Mouse (Mus musculus) liver, embryonic 11.5 days (tissue): ENCODE results near the gene Olfr802. TPM values are rescaled to one million over a fixed set of nuclear protein-coding genes. Genes with fewer than 3 reads are reported as not detected.

ENCODE experiments used
- ATAC-seq: fragments of 200-750 bp; cut with Nextera tagmentation; replicated peaks from 2 replicates; pipeline ENCODE4 v1.8.0; 2017; ENCODE audit warnings: moderate number of reproducible peaks, mild to moderate bottlenecking, moderate TSS enrichment, moderate library complexity; ENCODE audit not compliant: low FRiP score
- DNase-seq: peaks from one replicate; pipeline ENCODE4 v3.0.0-alpha.2; 2017; ENCODE audit warnings: low spot score
- H3K27ac ChIP-seq: fragments of 300-500 bp; sonication (generic); 2 replicates; pipeline ENCODE4 v1.5.1; 2014; ENCODE audit warnings: mild to moderate bottlenecking, low read depth, low read length, control low read depth
- H3K27me3 ChIP-seq: fragments of 300-500 bp; sonication (generic); replicated peaks from 2 replicates; pipeline ENCODE4 v1.6.1; 2014; ENCODE audit warnings: low read length, mixed read lengths; ENCODE audit not compliant: control insufficient read depth, insufficient read depth
- H3K36me3 ChIP-seq: fragments of 300-500 bp; sonication (generic); 2 replicates; pipeline ENCODE4 v1.6.1; 2014; ENCODE audit warnings: mild to moderate bottlenecking, low read length, moderate library complexity, mixed read lengths; ENCODE audit not compliant: control insufficient read depth, insufficient read depth
- H3K4me1 ChIP-seq: fragments of 300-500 bp; sonication (generic); replicated peaks from 2 replicates; pipeline ENCODE4 v1.6.1; 2014; ENCODE audit warnings: low read length, mixed read lengths; ENCODE audit not compliant: control insufficient read depth, insufficient read depth
- H3K4me2 ChIP-seq: fragments of 300-500 bp; sonication (generic); 2 replicates; pipeline ENCODE4 v1.6.1; 2014; ENCODE audit warnings: mild to moderate bottlenecking, control low read depth, moderate library complexity
- H3K4me3 ChIP-seq: fragments of 300-500 bp; sonication (generic); 2 replicates; pipeline ENCODE4 v1.5.1; 2014; ENCODE audit warnings: low read depth, low read length, control low read depth
- H3K9ac ChIP-seq: fragments of 300-500 bp; sonication (generic); 2 replicates; pipeline ENCODE4 v1.6.1; 2014; ENCODE audit warnings: low read depth, low read length, control low read depth
- H3K9me3 ChIP-seq: fragments of 300-500 bp; sonication (generic); 2 replicates; pipeline ENCODE4 v1.6.1; 2016; ENCODE audit warnings: low read length, inconsistent platforms, mixed read lengths; ENCODE audit not compliant: control insufficient read depth
- WGBS: fragments of 180-500 bp; shearing (Covaris S2); extraction: QIAGEN DNeasy Blood & Tissue Kit; methylation state at CpG from one replicate; pipeline ENCODE4 v1.1.7; 2014; 5-methylcytosine and 5-hydroxymethylcytosine counted together
- polyA plus RNA-seq: library from polyadenylated mRNA; unstranded; fragments of >200 nt; fragmentation: Nextera tagmentation; extraction: Ambion mirVana; gene quantifications from 2 replicates; pipeline ENCODE4 v1.2.1, GENCODE M21; 2014

Gene Olfr802
- not detected in 2 replicates for polyA plus RNA-seq

- DNase-seq, result no peak
- Histone ChIP-seq H3K36me3 (no peaks in the 10 kb centered on the region), H3K9me3 (no peaks in the 10 kb centered on the region), H3K4me3 (no peak within 1 kb of the TSS), H3K27me3 (no peaks in the 10 kb centered on the region), H3K9ac (no peak within 1 kb of the TSS), H3K4me2 (no peak within 1 kb of the TSS), H3K4me1 (no peaks in the 10 kb centered on the region), H3K27ac (no peak within 1 kb of the TSS)
- WGBS, result 49% methylated on average over 1 of the region's 1 CpGs
- ATAC-seq, result no peak
Measured at GRCm38 (mm10) chr10:129688069-129688468, at the start of gene Olfr802. TSS of gene Olfr802 (minus strand) at chr10:129688169.

DNA sequence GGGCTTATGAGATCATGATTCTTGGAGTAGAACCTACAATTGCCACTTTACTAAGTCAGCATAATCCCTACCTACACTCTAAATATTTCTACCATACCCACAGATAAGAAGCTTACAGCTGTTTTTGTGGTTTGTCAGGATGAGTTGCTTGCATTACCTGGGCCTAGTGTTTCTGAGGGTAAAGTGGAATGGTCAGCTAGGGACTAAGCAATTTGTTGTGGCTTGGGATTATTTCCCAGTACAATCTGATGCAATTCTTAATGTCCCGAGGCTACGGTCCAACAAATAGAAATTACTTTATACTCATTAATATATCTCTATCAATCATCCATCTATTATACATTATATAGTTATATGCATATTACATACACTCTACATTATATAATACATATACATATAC, 41.3 kb upstream of the Olfr802 start, which contains the start of gene Olfr805:
TSS of gene Olfr805 (minus strand) at position 101 of the 400 bp plus-strand sequence.
- Histone ChIP-seq H3K4me3 (no peak within 1 kb of the TSS), H3K27me3 (no peaks in the 10 kb centered on the region), H3K36me3 (no peaks in the 10 kb centered on the region), H3K4me1 (no peaks in the 10 kb centered on the region), H3K9ac (no peak within 1 kb of the TSS), H3K4me2 (no peak within 1 kb of the TSS), H3K27ac (no peak within 1 kb of the TSS), H3K9me3 (no peaks in the 10 kb centered on the region)
- DNase-seq, result no peak
- ATAC-seq, result no peak
- 92% methylated on average over 2 of the region's 2 CpGs for WGBS

DNA sequence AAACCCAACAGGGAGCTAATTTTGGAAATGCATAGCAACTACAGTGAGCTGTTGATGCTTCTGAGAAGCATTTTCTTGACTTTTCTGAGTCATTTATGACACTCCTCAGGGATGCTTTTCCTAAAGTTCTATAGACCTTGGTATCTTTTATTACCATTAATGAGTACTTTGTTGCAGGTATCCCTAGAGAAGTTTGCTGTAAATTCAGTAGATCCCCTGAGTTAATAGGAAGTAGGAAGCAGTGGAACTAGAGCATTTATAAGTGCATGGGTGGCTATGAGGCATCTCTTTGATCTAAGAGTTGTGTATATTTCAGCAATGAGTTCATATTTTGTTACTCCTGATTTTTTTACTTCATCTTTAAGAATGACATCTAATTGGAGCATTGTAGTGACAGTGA, 14.9 kb upstream of the Olfr802 start, which contains the start of gene Olfr804:
TSS of gene Olfr804 (plus strand) at position 301 of the 400 bp plus-strand sequence.
- H3K27me3 ChIP-seq, result no peaks in the 10 kb centered on the region
- H3K27ac ChIP-seq, result no peak within 1 kb of the TSS
- H3K36me3 ChIP-seq, result no peaks in the 10 kb centered on the region
- H3K4me3 ChIP-seq, result no peak within 1 kb of the TSS
- no peak for DNase-seq
- H3K9me3 ChIP-seq, result no peaks in the 10 kb centered on the region
- no peak within 1 kb of the TSS for H3K9ac ChIP-seq
- no peaks in the 10 kb centered on the region for H3K4me1 ChIP-seq
- no peak for ATAC-seq
- no peak within 1 kb of the TSS for H3K4me2 ChIP-seq

- Histone ChIP-seq H3K27me3 (no peaks in the 10 kb centered on the region), H3K9ac (no peak within 1 kb of the TSS), H3K27ac (no peak within 1 kb of the TSS), H3K9me3 (no peaks in the 10 kb centered on the region), H3K36me3 (no peaks in the 10 kb centered on the region), H3K4me3 (no peak within 1 kb of the TSS), H3K4me2 (no peak within 1 kb of the TSS), H3K4me1 (no peaks in the 10 kb centered on the region)
- WGBS, result 74% methylated on average over 2 of the region's 2 CpGs
- ATAC-seq (no peak), DNase-seq (no peak)
Measured at GRCm38 (mm10) chr10:129694186-129694585, 6.2 kb upstream of the Olfr802 start, which contains the start of gene Olfr803. TSS of gene Olfr803 (minus strand) at chr10:129694286.

- no peaks in the 10 kb centered on the region for H3K4me1 ChIP-seq
- H3K27me3 ChIP-seq, result no peaks in the 10 kb centered on the region
- H3K4me3 ChIP-seq, result no peak within 1 kb of the TSS
- H3K36me3 ChIP-seq, result no peaks in the 10 kb centered on the region
- no peak within 1 kb of the TSS for H3K9ac ChIP-seq
- H3K4me2 ChIP-seq, result no peak within 1 kb of the TSS
- H3K9me3 ChIP-seq, result no peaks in the 10 kb centered on the region
- no peak within 1 kb of the TSS for H3K27ac ChIP-seq
- ATAC-seq (no peak), DNase-seq (no peak)
- 68% methylated on average over 1 of the region's 1 CpGs for WGBS
Measured at GRCm38 (mm10) chr10:129673765-129674164, 14.2 kb downstream of the Olfr802 start, which contains the start of gene Olfr801. TSS of gene Olfr801 (minus strand) at chr10:129673865.

- DNase-seq, result no peak
Measured at GRCm38 (mm10) chr10:129657394-129657793, 30.6 kb downstream of the Olfr802 start, which contains the start of gene Olfr800. TSS of gene Olfr800 (plus strand) at chr10:129657694.

GRCm38 (mm10) chr10:129651763-129652162, 36.2 kb downstream of the Olfr802 start:
- no peak overlapping the region for H3K4me3 ChIP-seq
- no peaks in the 10 kb centered on the region for H3K4me1 ChIP-seq
- H3K9me3 ChIP-seq, result no peaks in the 10 kb centered on the region
- ATAC-seq, result no peak
- no peak overlapping the region for H3K27ac ChIP-seq
- H3K4me2 ChIP-seq, result no peak overlapping the region
- no peak for DNase-seq
- no peaks in the 10 kb centered on the region for H3K27me3 ChIP-seq
- no peaks in the 10 kb centered on the region for H3K36me3 ChIP-seq
- WGBS, result 88% methylated on average over 1 of the region's 1 CpGs
- no peak overlapping the region for H3K9ac ChIP-seq

More at GRCm38 (mm10) chr10:129657394-129657793, 30.6 kb downstream of the Olfr802 start, which contains the start of gene Olfr800:
- no peaks in the 10 kb centered on the region for H3K9me3 ChIP-seq
- H3K27ac ChIP-seq, result no peak within 1 kb of the TSS
- no peak within 1 kb of the TSS for H3K4me3 ChIP-seq
- H3K27me3 ChIP-seq, result no peaks in the 10 kb centered on the region
- no peak within 1 kb of the TSS for H3K9ac ChIP-seq
- no peak for ATAC-seq
- no peaks in the 10 kb centered on the region for H3K36me3 ChIP-seq
- H3K4me1 ChIP-seq, result no peaks in the 10 kb centered on the region
- H3K4me2 ChIP-seq, result no peak within 1 kb of the TSS

DNA sequence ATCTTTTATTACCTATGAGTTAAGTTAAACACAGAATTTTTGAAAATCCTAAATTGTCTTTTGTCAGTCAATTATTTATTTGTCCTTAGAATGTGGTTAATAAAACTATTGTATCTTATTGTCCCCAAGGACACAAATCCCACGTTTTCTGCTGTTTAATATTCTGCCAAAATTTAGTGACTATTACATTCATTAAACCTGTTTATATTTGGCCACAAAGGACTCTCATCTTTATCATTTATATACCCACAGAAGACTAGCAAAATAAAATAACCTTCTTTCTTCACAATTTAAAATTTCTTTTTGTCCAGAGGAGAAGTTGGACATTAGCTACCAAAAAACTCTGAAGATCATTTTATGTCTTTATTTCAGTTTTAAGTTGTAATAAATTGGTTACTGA, 50.8 kb downstream of the Olfr802 start, which contains the start of gene Olfr799:
TSS of gene Olfr799 (plus strand) at position 301 of the 400 bp plus-strand sequence.
- no peak for ATAC-seq
- WGBS, result 27% methylated on average over 1 of the region's 1 CpGs

GRCm38 (mm10) chr10:129627834-129628233, 60.1 kb downstream of the Olfr802 start, which contains the start of gene Olfr798:
TSS of gene Olfr798 (minus strand) at chr10:129627934.
- ATAC-seq, result no peak
- Histone ChIP-seq H3K9me3 (no peaks in the 10 kb centered on the region), H3K4me1 (no peaks in the 10 kb centered on the region), H3K36me3 (no peaks in the 10 kb centered on the region), H3K4me2 (no peak within 1 kb of the TSS), H3K9ac (no peak within 1 kb of the TSS), H3K4me3 (no peak within 1 kb of the TSS), H3K27ac (no peak within 1 kb of the TSS), H3K27me3 (no peaks in the 10 kb centered on the region)
- 66% methylated on average over 1 of the region's 1 CpGs for WGBS
- DNase-seq, result no peak

More for the DNA sequence above, 50.8 kb downstream of the Olfr802 start, which contains the start of gene Olfr799:
- DNase-seq, result no peak
- Histone ChIP-seq H3K9ac (no peak within 1 kb of the TSS), H3K36me3 (no peaks in the 10 kb centered on the region), H3K27me3 (no peaks in the 10 kb centered on the region), H3K9me3 (no peaks in the 10 kb centered on the region), H3K4me1 (no peaks in the 10 kb centered on the region), H3K4me3 (no peak within 1 kb of the TSS), H3K4me2 (no peak within 1 kb of the TSS), H3K27ac (no peak within 1 kb of the TSS)
